Mouse (Mus musculus): Measurements from ENCODE around the gene Il7r.

The Il7r gene

GRCm38 (mm10) chr15:9489417-9490118 is 40.4 kb downstream of the Il7r start:
- in situ Hi-C loops (cut with MboI; ENCODE audit: low pct_unique_long_range_greater_than_20kb in 1 of 2, low sequenced_read_pairs in 2 of 2, unreplicated experiment in 1 of 2), result no loop called here

GRCm38 (mm10) chr15:9473188-9473587 is 56.8 kb downstream of the Il7r start:
- in situ Hi-C loops (cut with MboI; ENCODE audit: low pct_unique_long_range_greater_than_20kb in 1 of 2, low sequenced_read_pairs in 2 of 2, unreplicated experiment in 1 of 2), result loop anchor here in 1 of 2 experiments (25.0 kb wide), 3 partner anchors 264 to 964 kb away; partner anchors contain the start of gene Spef2

GRCm38 (mm10) chr15:9472618-9473017 is 57.4 kb downstream of the Il7r start:
- in situ Hi-C loops (cut with MboI; ENCODE audit: low pct_unique_long_range_greater_than_20kb in 1 of 2, low sequenced_read_pairs in 2 of 2, unreplicated experiment in 1 of 2), result loop anchor here in 1 of 2 experiments (25.0 kb wide), 3 partner anchors 265 to 965 kb away; partner anchors contain the start of gene Spef2

GRCm38 (mm10) chr15:9472167-9472566 is 57.8 kb downstream of the Il7r start:
- in situ Hi-C loops (cut with MboI; ENCODE audit: low pct_unique_long_range_greater_than_20kb in 1 of 2, low sequenced_read_pairs in 2 of 2, unreplicated experiment in 1 of 2), result loop anchor here in 1 of 2 experiments (25.0 kb wide), 3 partner anchors 265 to 965 kb away; partner anchors contain the start of gene Spef2

GRCm38 (mm10) chr15:9471053-9471685 is 58.8 kb downstream of the Il7r start:
- in situ Hi-C loops (cut with MboI; ENCODE audit: low pct_unique_long_range_greater_than_20kb in 1 of 2, low sequenced_read_pairs in 2 of 2, unreplicated experiment in 1 of 2), result loop anchor here in 1 of 2 experiments (25.0 kb wide), 3 partner anchors 266 to 966 kb away; partner anchors contain the start of gene Spef2

GRCm38 (mm10) chr15:9464039-9464438 is 65.9 kb downstream of the Il7r start:
- in situ Hi-C loops (cut with MboI; ENCODE audit: low pct_unique_long_range_greater_than_20kb in 1 of 2, low sequenced_read_pairs in 2 of 2, unreplicated experiment in 1 of 2), result loop anchor here in 1 of 2 experiments (25.0 kb wide), 3 partner anchors 273 to 973 kb away; partner anchors contain the start of gene Spef2

GRCm38 (mm10) chr15:9463521-9464027 is 66.4 kb downstream of the Il7r start:
- in situ Hi-C loops (cut with MboI; ENCODE audit: low pct_unique_long_range_greater_than_20kb in 1 of 2, low sequenced_read_pairs in 2 of 2, unreplicated experiment in 1 of 2), result loop anchor here in 1 of 2 experiments (25.0 kb wide), 3 partner anchors 274 to 974 kb away; partner anchors contain the start of gene Spef2
